Mouse (Mus musculus) gastrocnemius, postnatal 36 days (tissue): ENCODE results near the gene Eva1b. TPM values are rescaled to one million over a fixed set of nuclear protein-coding genes. Genes with fewer than 3 reads are reported as not detected.
A peak's percentile ranks its signal among the peaks of the same experiment; 100 is the strongest.

Source experiments
- DNase-seq, 2 experiments: peaks; one replicate each; pipeline ENCODE4 v3.0.0; 2022
- intact Hi-C: fragments of 180-260 bp; cut with DNase I; formaldehyde crosslinking; loops from one replicate; pipeline ENCODE4 v1.15.1; 2025
- long read RNA-seq, 2 experiments: library from polyadenylated mRNA; stranded (forward); transcript quantifications; one replicate each; pipeline ENCODE4 v2.0.0; 2021
- total RNA-seq, 2 experiments: library from RNA; stranded (reverse); gene quantifications; 2 replicates each; pipeline ENCODE4 v1.2.3; 2021

Eva1b gene
- total RNA-seq: 1 to 10 TPM; 5.5 to 6.8 TPM
- long read RNA-seq, experiment 1, partial matches to known transcripts: 3 of 7 reads
- long read RNA-seq, experiment 1, other reads (novel, unspliced or antisense): 0 of 7 reads
- long read RNA-seq, experiment 2, partial matches to known transcripts: 0 of 6 reads
- long read RNA-seq, experiment 2, other reads (novel, unspliced or antisense): 1 of 6 reads

GRCm38 (mm10) chr4:126147533-126148160 lies at the start of gene Eva1b:
Gene Eva1b, plus strand, starts transcription at chr4:126147744.
- peak; percentile 38 to 39 for DNase-seq
- intact Hi-C loops: loop anchor here (2.0 kb wide), 1 partner anchor 19 kb away; no protein-coding TSS in a partner anchor

- DNase-seq: no peak
- intact Hi-C loops: no loop called here
Measured at GRCm38 (mm10) chr4:126099365-126099764, 48.2 kb upstream of the Eva1b start.

DNA sequence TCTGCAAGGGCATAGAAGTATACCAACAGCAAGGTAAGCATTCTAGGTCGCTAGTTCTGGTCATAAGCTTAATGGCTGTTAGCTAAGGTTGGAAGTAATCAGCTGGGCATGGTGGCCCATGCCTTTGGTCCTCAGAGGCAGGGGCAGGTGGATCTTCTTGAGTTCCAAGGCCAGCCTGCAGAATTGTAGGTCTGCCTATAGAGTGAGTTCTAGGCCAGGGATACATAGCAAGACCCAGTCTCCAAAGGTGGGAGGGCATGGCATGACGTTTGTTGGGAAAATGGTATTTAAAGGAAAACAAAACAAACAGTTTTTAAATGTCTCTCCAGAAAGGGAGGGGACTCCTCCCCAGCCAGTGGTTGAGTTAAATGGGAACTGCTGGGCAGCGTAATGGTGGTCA lies 46.8 kb upstream of the Eva1b start:
- intact Hi-C loops: no loop called here
- DNase-seq: no peak

DNA sequence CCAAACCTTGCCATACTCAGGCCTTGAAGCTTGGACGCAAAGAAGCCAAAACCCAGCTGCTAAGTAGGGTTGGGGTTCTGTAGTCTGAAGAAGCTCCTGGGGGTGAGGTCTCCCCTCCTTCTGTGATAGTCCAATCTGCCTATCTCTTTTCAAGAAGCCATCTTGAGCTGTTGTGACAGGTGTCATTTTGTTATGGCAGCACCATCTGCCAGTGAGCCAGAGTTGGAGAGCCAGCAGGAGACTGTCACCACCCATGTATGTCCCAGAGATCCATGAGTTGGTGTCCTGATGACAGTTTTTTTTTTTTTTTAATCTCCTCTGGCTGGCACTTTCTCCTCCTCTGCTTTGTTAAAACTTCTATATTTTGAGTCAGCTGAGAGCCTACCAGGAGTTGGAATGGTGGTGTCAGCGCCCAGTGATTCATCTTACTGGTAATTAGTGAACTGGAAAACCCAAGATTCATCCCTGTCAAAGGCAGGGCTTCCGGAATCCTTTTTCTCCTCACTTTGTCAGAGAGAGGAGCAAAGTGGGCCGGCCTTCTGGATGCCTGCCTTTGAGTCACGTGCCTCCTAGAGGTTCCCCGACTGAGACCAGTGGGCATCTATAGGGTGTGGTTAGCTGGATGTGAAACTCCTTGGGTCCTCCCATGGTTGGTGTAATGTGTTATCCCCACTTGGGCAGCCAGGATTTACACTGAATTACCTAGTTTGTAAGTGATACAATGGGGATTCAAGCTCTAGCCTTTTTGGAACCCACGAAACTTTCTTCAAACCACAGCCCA lies 45.3 kb upstream of the Eva1b start:
- DNase-seq: no peak
- intact Hi-C loops: no loop called here

GRCm38 (mm10) chr4:126103057-126103581 lies 44.4 kb upstream of the Eva1b start:
- intact Hi-C loops: no loop called here
- peak; percentile 84 to 88 for DNase-seq

DNA sequence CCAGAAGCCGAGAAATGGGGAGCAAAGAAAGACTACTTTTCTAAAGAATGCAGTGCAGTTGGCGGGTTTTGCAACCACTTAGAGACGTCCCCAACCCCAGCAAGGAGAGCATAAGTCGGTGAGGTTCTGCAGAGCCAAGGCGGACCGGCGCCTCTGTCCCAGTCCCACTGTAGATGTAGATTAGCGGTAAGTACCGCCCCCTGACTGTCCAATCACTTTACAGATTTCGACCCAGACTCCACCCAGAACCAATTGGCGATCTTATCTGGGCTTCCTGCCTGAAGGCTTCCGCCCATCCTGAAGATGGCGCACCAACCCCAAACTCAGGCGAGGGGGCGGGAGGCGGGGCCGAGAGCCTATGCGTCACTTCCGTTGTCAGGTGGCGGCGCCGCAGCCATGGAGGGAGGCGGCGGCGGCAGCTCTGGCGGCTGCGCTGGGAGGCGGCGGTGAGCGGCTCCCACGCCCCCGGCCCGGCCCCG lies 43.9 kb upstream of the Eva1b start, which contains the start of gene Stk40:
Stk40 (plus strand) TSS at position 368 of the 479 bp plus-strand sequence.
- peak; percentile 90 to 94 for DNase-seq
- intact Hi-C loops: no loop called here

GRCm38 (mm10) chr4:126104261-126105075 lies 43.1 kb upstream of the Eva1b start:
- no peak for DNase-seq
- intact Hi-C loops: no loop called here

DNA sequence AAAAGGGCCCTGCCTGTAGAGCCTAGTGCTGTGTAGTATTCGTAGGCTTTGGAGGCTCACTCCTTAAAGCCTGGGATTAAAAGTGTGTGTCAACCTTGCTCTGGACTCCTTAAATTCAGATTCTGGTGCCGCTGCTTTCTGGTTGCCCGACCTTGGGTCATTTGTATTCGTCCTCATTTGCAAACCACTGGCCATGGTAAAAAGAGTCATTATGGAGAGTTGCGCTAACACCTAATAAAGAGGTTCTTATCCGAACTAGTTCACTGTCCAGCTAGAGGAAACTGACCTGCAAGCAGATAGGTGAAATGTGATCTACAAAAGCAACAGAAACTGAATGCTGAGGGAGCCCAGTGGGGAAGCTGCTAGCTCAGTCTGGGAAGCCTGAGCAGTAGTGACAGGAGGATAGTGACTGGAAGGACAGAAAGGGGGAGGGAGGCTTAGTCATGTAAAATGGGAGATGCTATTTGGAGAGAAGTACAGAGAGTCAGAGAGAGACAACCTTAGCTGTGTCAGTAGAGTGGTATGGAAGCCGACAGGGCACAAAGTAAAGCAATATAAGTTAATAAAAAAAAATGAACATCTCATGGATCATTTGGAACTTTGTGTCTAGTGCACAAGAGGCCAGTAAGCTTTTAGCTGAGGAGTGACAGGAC lies 42.3 kb upstream of the Eva1b start:
- no peak for DNase-seq
- intact Hi-C loops: no loop called here

GRCm38 (mm10) chr4:126108061-126108740 lies 39.3 kb upstream of the Eva1b start:
- intact Hi-C loops: no loop called here
- no peak for DNase-seq

DNA sequence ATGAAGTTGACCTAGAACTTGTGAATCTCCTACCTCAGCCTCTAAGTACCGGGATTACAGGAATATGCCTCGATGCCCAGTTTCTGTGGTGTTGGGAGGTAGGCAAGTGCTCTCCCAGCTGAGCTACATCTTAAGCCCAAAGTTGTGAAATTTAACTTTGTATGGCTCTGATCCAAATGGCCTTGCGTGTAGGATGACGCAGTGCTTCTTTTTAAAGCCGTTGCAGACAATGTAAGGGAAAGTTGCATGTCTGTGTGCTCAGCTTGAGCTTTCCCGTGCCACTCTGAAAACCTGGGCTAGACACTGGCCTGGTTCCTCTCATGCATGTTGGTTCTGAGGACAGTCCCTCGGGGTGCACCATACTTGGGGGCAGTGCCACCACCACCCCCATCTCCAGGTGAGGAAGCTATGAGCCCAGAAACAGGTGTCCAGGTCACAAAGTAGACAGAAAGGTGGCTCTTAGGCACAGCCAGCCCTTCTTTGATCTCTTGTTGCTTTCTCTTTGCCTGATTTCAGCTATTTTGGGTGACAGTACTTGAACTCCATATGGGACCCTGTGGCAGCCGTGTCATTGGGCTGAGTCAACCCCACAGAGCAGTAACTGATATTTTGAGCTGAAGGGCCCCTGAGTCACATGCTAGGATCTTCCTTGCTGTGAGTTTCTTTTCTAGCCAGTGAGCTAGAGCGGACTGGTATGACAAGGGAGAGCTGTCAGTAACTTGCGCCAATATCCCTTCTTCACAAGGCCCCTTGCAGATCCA lies 37.8 kb upstream of the Eva1b start:
- intact Hi-C loops: no loop called here
- DNase-seq: no peak

- intact Hi-C loops: no loop called here
- peak; percentile 77 to 88 for DNase-seq
Measured at GRCm38 (mm10) chr4:126110374-126111152, 37.0 kb upstream of the Eva1b start.

DNA sequence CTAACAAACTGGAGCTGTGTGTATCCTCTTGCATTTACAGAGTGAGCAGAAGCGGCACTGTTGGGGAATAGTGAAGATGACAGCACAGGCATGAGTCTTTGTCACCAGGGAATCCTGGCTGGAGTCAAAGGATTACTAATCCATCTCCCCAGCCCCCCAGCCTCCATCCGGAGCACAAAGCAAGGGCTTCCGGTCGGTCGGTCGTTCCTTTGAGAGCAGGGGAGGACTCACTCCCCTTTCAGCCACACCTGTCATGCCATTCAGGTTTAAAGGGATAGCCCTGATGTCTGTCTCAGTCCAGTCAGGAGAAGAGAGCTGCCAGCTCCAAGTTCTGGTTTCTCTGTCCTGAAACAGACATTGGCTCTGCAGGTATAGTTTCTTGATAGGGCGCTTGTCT lies 36.4 kb upstream of the Eva1b start:
- peak in 1 of 2 experiments; percentile 24 for DNase-seq
- intact Hi-C loops: no loop called here

DNA sequence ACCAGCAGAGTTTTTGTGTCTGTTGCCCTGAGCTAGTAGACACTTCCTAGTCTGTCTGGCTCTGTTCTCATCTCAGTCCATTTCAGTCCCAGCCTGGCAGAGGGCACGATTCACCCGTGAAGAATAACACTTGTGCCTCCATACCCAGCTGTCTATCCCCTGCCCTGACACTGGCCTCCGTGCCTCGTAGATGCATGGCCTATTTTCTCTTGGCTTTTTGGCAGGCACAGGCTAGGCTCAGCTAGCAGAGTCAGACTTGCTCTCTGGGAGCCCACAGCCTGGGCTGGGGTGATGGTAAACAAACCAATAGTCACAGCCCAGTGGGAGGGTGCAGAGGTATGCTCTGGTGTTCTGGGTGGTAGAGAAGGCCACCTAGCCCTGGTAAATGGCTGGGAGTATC lies 34.3 kb upstream of the Eva1b start:
- intact Hi-C loops: no loop called here
- peak; percentile 35 to 39 for DNase-seq

GRCm38 (mm10) chr4:126113943-126114342 lies 33.6 kb upstream of the Eva1b start:
- intact Hi-C loops: loop anchor here (1.0 kb wide), 1 partner anchor 27 kb away; no protein-coding TSS in a partner anchor
- peak; percentile 54 to 56 for DNase-seq

DNA sequence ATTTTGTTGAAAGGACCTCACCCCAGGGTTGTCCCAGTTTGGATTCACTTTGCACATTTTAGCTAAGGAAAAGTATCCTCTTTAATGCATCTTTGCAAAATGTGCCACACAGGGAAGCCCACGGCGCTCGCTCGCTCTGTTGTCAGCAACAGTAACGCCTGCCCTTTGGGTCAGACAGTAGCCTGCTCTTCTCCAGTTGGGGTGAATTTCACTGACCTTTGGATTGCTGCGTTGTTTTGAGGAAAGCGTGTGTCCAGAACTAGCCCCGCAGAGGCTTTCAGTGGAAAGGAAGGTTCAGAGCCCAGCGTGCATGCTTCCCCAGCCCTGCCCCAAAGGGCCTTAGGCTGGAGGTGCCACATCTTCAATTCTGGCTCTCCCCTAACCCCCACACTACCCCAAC lies 32.1 kb upstream of the Eva1b start:
- DNase-seq: no peak
- intact Hi-C loops: no loop called here

DNA sequence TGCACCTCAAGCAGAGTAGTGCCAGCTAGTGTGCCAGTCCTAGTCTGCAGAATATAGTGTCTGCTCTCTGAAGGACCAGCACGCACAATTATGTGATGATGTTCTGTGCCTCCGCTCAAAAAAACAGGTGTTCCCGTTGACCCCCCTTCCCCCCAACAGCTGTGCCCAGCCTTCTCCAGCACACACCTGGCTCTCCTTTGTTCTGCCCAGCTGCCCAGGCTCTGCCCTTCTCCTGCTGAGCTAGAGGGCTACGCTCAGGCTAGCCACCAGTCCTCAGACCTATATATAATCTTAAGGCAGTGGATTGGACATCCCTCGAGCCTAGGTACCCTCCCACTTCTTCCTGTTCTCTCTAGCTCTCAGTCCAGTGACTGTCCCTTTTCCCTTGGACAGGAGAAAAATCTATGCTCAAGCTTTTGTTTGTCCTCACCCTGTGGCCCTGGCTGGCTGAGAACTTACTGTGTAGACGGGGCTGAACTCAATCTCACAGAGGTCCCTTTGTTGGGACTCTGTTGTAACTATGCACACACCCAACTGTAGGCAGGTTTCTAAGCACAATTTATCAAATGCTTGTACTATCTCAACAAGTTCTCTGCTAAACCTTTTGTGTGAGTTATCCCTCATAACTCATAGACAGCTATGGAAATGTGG lies 31.5 kb upstream of the Eva1b start:
- no peak for DNase-seq
- intact Hi-C loops: no loop called here

DNA sequence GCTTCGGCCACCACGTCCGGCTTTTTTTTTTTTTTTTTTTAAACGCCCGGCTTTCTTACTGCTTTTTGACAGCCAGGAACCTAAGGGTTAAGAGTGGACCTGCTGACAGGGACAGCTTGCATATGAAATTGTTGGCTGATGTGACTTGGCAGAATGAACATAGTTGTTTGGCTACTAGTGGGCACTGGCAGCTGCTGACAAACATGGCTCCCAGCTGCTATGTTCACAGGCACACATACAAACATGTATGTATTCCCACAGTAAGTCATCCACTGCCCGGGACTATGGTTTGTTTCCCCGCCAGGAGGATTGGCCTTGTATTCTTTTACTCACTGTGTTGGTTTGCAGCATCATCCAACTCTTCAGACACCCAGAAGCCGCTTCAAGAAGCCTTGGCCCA lies 30.4 kb upstream of the Eva1b start:
- DNase-seq: no peak
- intact Hi-C loops: no loop called here
